22 mouse cellular contexts compared by ENCODE assay signal in the genomic region with DNA sequence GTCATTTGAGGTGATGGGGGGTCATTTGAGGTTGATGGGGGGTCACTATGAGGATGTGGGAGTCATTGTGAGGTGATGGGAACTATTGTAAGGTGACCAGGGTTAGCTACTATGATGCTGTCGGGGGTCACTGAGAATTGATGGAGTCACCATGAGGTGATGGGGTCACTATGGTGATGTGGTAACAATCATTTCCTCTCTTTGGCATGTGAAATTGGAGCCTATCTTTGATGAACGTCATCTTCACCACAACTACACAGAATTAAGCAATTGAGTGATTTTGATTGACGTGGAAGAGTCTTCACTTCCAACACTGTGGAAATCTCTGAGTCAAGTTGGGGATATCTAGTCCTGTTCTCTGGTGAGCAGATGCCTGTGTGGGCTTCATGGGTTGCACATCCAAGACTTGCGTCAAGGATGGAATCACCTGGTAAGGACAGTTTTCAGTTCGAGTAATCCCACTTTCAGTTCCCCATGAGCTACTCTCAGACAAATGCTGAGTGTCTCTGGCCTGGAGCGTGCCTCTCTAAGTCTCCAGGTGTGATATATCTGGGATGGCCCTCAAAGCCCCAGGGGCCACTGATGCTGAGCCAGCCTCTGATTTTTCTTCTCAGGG.
"Had no signal": no experiment of that assay in that cellular context is flagged by ENCODE, and none has a peak within 500 bp of the region (broad histone marks: within the 10 kb centered on the region; RNA-seq: fewer than 3 reads in every experiment).

No protein-coding gene starts in this region.

- H3K9ac ChIP-seq: limb, embryonic 12.5 days; limb, embryonic 15.5 days; liver, embryonic 14.5 days; liver, postnatal 0 days; lung, embryonic 14.5 days; midbrain, embryonic 12.5 days; midbrain, embryonic 15.5 days; stomach, embryonic 15.5 days had no signal

- H3K9me3 ChIP-seq: limb, embryonic 12.5 days; limb, embryonic 15.5 days; midbrain, embryonic 12.5 days; midbrain, embryonic 15.5 days; stomach, embryonic 15.5 days had no signal

- H3K36me3 ChIP-seq: limb, embryonic 12.5 days; limb, embryonic 15.5 days; midbrain, embryonic 12.5 days; midbrain, embryonic 15.5 days; stomach, embryonic 15.5 days had no signal

- H3K4me2 ChIP-seq: limb, embryonic 12.5 days; limb, embryonic 15.5 days; liver, embryonic 11.5 days; lung, embryonic 14.5 days; midbrain, embryonic 12.5 days; midbrain, embryonic 15.5 days; stomach, embryonic 15.5 days had no signal

- ATAC-seq: intestine, embryonic 16.5 days; liver, postnatal 0 days; lung, postnatal 0 days; midbrain, embryonic 15.5 days had no signal

- H3K27me3 ChIP-seq: limb, embryonic 12.5 days; limb, embryonic 15.5 days; midbrain, embryonic 12.5 days; midbrain, embryonic 15.5 days; stomach, embryonic 15.5 days had no signal

- H3K27ac ChIP-seq: limb, embryonic 12.5 days; limb, embryonic 15.5 days; liver, embryonic 14.5 days; midbrain, embryonic 12.5 days; midbrain, embryonic 15.5 days; stomach, embryonic 15.5 days had no signal

- DNase-seq: kidney, adult 18-20 months; kidney, adult 9 months; kidney, postnatal 14 days; kidney, postnatal 4 days; left cerebral cortex, postnatal 4 days; liver, postnatal 0 days; lung, embryonic 14.5 days; lung, postnatal 36 days; right cerebral cortex, adult 18-20 months; right cerebral cortex, postnatal 14 days; right cerebral cortex, postnatal 4 days; thymus, adult 2 months; thymus, postnatal 25 days had no signal

- H3K4me1 ChIP-seq: limb, embryonic 12.5 days; limb, embryonic 15.5 days; midbrain, embryonic 12.5 days; midbrain, embryonic 15.5 days; stomach, embryonic 15.5 days had no signal

- H3K4me3 ChIP-seq: limb, embryonic 12.5 days; limb, embryonic 15.5 days; midbrain, embryonic 12.5 days; midbrain, embryonic 15.5 days; stomach, embryonic 15.5 days had no signal
